ENCODE assay signal across 11 mouse cellular contexts in genomic region chr2:5607920-5608841, GRCm38 (mm10).
DNase-seq lines count a peak whose midpoint lies in the region; ATAC-seq lines count a peak whose summit lies in the region.
"Had no signal": no experiment of that assay in that cellular context is flagged by ENCODE, and none has a peak within 500 bp of the region (broad histone marks: within the 10 kb centered on the region; RNA-seq: fewer than 3 reads in every experiment).

No protein-coding gene starts in this region.

- ATAC-seq in hindbrain, embryonic 15.5 days (ENCODE audit: low FRiP score, low read depth): peak; percentile 47
- ATAC-seq in hindbrain, embryonic 11.5 days (ENCODE audit: low FRiP score): no peak
- ATAC-seq in midbrain, embryonic 11.5 days (ENCODE audit: low FRiP score): no peak
- no peak for ATAC-seq in CD4-positive, CD25-positive, alpha-beta regulatory T cell, adult 4 months
- ATAC-seq: forebrain, embryonic 15.5 days had no signal

- no peak for DNase-seq in hindbrain, embryonic 11.5 days (ENCODE audit: low spot score)
- DNase-seq in midbrain, embryonic 11.5 days (ENCODE audit: low spot score, missing footprints): peak; percentile 41
- no peak for DNase-seq in midbrain, embryonic 10.5 days (ENCODE audit: low spot score)
- peak; percentile 54 for DNase-seq in cerebellum, adult 9-10 months
- peak; percentile 21 for DNase-seq in skeletal muscle tissue, adult 2 months (ENCODE audit: low read depth, low spot score)
- DNase-seq: heart, postnatal 36 days; kidney, postnatal 14 days had no signal

- no peaks in the 10 kb centered on the region for H3K36me3 ChIP-seq in hindbrain, embryonic 15.5 days
- no peaks in the 10 kb centered on the region for H3K36me3 ChIP-seq in hindbrain, embryonic 11.5 days (ENCODE audit: control insufficient read depth, insufficient read depth, low read length)
- no peaks in the 10 kb centered on the region for H3K36me3 ChIP-seq in midbrain, embryonic 11.5 days (ENCODE audit: control insufficient read depth, insufficient read depth, low read length)
- H3K36me3 ChIP-seq in midbrain, embryonic 10.5 days: no peaks in the 10 kb centered on the region
- H3K36me3 ChIP-seq: forebrain, embryonic 15.5 days had no signal

- no peak overlapping the region for H3K27ac ChIP-seq in hindbrain, embryonic 15.5 days (replicated peaks)
- H3K27ac ChIP-seq in hindbrain, embryonic 11.5 days (ENCODE audit: low read depth, low read length): no peak overlapping the region
- no peak overlapping the region for H3K27ac ChIP-seq in midbrain, embryonic 11.5 days (ENCODE audit: low read depth, low read length)
- no peak overlapping the region for H3K27ac ChIP-seq in midbrain, embryonic 10.5 days (replicated peaks)
- H3K27ac ChIP-seq: forebrain, embryonic 15.5 days; macrophage had no signal

- 53% methylated on average over 11 of the region's 11 CpGs for WGBS in hindbrain, embryonic 15.5 days
- WGBS in hindbrain, embryonic 11.5 days: 81% methylated on average over 11 of the region's 11 CpGs
- WGBS in midbrain, embryonic 11.5 days: 84% methylated on average over 11 of the region's 11 CpGs
- 87% methylated on average over 11 of the region's 11 CpGs for WGBS in midbrain, embryonic 10.5 days

- H3K4me2 ChIP-seq in hindbrain, embryonic 15.5 days: no peak overlapping the region
- no peak overlapping the region for H3K4me2 ChIP-seq in hindbrain, embryonic 11.5 days (replicated peaks; ENCODE audit: low read depth, low read length)
- no peak overlapping the region for H3K4me2 ChIP-seq in midbrain, embryonic 11.5 days
- H3K4me2 ChIP-seq: forebrain, embryonic 15.5 days had no signal

- H3K9ac ChIP-seq in hindbrain, embryonic 15.5 days: no peak overlapping the region
- no peak overlapping the region for H3K9ac ChIP-seq in hindbrain, embryonic 11.5 days (ENCODE audit: low read depth, low read length)
- H3K9ac ChIP-seq in midbrain, embryonic 11.5 days (ENCODE audit: low read length): no peak overlapping the region
- H3K9ac ChIP-seq: forebrain, embryonic 15.5 days had no signal

- peaks cover 13% of the 10 kb centered on the region; the same call in 1 of the 2 replicates for H3K4me1 ChIP-seq in hindbrain, embryonic 15.5 days (replicated peaks)
- H3K4me1 ChIP-seq in hindbrain, embryonic 11.5 days (replicated peaks; ENCODE audit: control insufficient read depth, insufficient read depth, low read length): no peaks in the 10 kb centered on the region
- peaks cover 3% of the 10 kb centered on the region for H3K4me1 ChIP-seq in midbrain, embryonic 11.5 days (ENCODE audit: control insufficient read depth, insufficient read depth, low read length)
- H3K4me1 ChIP-seq in midbrain, embryonic 10.5 days: peaks cover 21% of the 10 kb centered on the region

- no peaks in the 10 kb centered on the region for H3K27me3 ChIP-seq in hindbrain, embryonic 15.5 days
- no peaks in the 10 kb centered on the region for H3K27me3 ChIP-seq in hindbrain, embryonic 11.5 days (ENCODE audit: control insufficient read depth, insufficient read depth, low read length)
- no peaks in the 10 kb centered on the region for H3K27me3 ChIP-seq in midbrain, embryonic 11.5 days (ENCODE audit: control insufficient read depth, insufficient read depth, low read length)
- no peaks in the 10 kb centered on the region for H3K27me3 ChIP-seq in midbrain, embryonic 10.5 days (ENCODE audit: low read depth, poor library complexity, severe bottlenecking)
- H3K27me3 ChIP-seq: forebrain, embryonic 15.5 days had no signal

- H3K9me3 ChIP-seq in hindbrain, embryonic 15.5 days: no peaks in the 10 kb centered on the region
- no peaks in the 10 kb centered on the region for H3K9me3 ChIP-seq in hindbrain, embryonic 11.5 days (ENCODE audit: control insufficient read depth, low read length)
- H3K9me3 ChIP-seq in midbrain, embryonic 11.5 days (ENCODE audit: control insufficient read depth, low read length): no peaks in the 10 kb centered on the region
- H3K9me3 ChIP-seq in midbrain, embryonic 10.5 days (replicated peaks): no peaks in the 10 kb centered on the region
- H3K9me3 ChIP-seq: forebrain, embryonic 15.5 days had no signal

- H3K4me3 ChIP-seq in hindbrain, embryonic 15.5 days: no peak overlapping the region
- no peak overlapping the region for H3K4me3 ChIP-seq in hindbrain, embryonic 11.5 days (ENCODE audit: low read depth, low read length)
- H3K4me3 ChIP-seq in midbrain, embryonic 11.5 days (ENCODE audit: low read depth, low read length): no peak overlapping the region
- H3K4me3 ChIP-seq in midbrain, embryonic 10.5 days: no peak overlapping the region
- H3K4me3 ChIP-seq: forebrain, embryonic 15.5 days had no signal

Comparison
In these comparisons a context has a peak if more than half of its experiments do, and no peak if none do; other contexts are left out.
1. DNase-seq: peak in midbrain, embryonic 11.5 days (single experiment), cerebellum, adult 9-10 months (single experiment) and skeletal muscle tissue, adult 2 months (single experiment); none in hindbrain, embryonic 11.5 days (single experiment) and midbrain, embryonic 10.5 days (single experiment).